Mouse (Mus musculus) embryonic facial prominence, embryonic 13.5 days (tissue): ENCODE data around the gene Fam229b. TPM values are rescaled to one million over a fixed set of nuclear protein-coding genes. Genes with fewer than 3 reads are reported as not detected.

ENCODE experiments used
- ATAC-seq: fragments of 200-750 bp; cut with Nextera tagmentation; 2 replicates; pipeline ENCODE4 v1.8.0; 2017; ENCODE audit warnings: low read depth; ENCODE audit not compliant: insufficient number of reproducible peaks, insufficient read depth, low FRiP score, low TSS enrichment
- H3K27ac ChIP-seq: fragments of 300-500 bp; sonication (generic); 2 replicates; pipeline ENCODE4 v1.5.1; 2015; ENCODE audit warnings: moderate library complexity, mild to moderate bottlenecking, inconsistent platforms
- H3K27me3 ChIP-seq: fragments of 300-500 bp; sonication (generic); 2 replicates; pipeline ENCODE4 v1.6.1; 2015; ENCODE audit warnings: mild to moderate bottlenecking, inconsistent platforms
- H3K36me3 ChIP-seq: fragments of 300-500 bp; sonication (generic); 2 replicates; pipeline ENCODE4 v1.6.1; 2015; ENCODE audit warnings: mild to moderate bottlenecking, inconsistent platforms
- H3K4me1 ChIP-seq: fragments of 300-500 bp; sonication (generic); 2 replicates; pipeline ENCODE4 v1.6.1; 2015; ENCODE audit warnings: inconsistent platforms
- H3K4me2 ChIP-seq: fragments of 300-500 bp; sonication (generic); 2 replicates; pipeline ENCODE4 v1.6.1; 2015; ENCODE audit warnings: moderate library complexity, mild to moderate bottlenecking, inconsistent platforms
- H3K4me3 ChIP-seq: fragments of 300-500 bp; sonication (generic); 2 replicates; pipeline ENCODE4 v1.5.1; 2015; ENCODE audit warnings: mild to moderate bottlenecking, inconsistent platforms
- H3K9ac ChIP-seq: fragments of 300-500 bp; sonication (generic); 2 replicates; pipeline ENCODE4 v1.6.1; 2015; ENCODE audit warnings: mild to moderate bottlenecking, inconsistent platforms
- H3K9me3 ChIP-seq: fragments of 300-500 bp; sonication (generic); 2 replicates; pipeline ENCODE4 v1.6.1; 2016; ENCODE audit warnings: inconsistent platforms
- WGBS: fragments of 180-500 bp; shearing (Covaris S2); methylation state at CpG from one replicate; pipeline ENCODE4 v1.1.7; 2015; ENCODE audit warnings: mixed read lengths; 5-methylcytosine and 5-hydroxymethylcytosine counted together
- polyA plus RNA-seq: library from polyadenylated mRNA; unstranded; fragments of >200 nt; fragmentation: Nextera tagmentation; extraction: Ambion mirVana; gene quantifications from 2 replicates; pipeline ENCODE4 v1.2.1, GENCODE M21; 2015

Fam229b gene
- polyA plus RNA-seq, 1 experiment from 2014 or later = 15.1 TPM

- WGBS = 31% methylated on average over 4 of the region's 4 CpGs
- no peak overlapping the region for H3K9ac ChIP-seq
- no peak for ATAC-seq
Observed at GRCm38 (mm10) chr10:39121412-39121811, 12.3 kb downstream of the Fam229b start.

GRCm38 (mm10) chr10:39109489-39109874 lies 24.2 kb downstream of the Fam229b start:
- ATAC-seq = no peak
- Histone ChIP-seq H3K4me1 (no peaks in the 10 kb centered on the region), H3K9me3 (no peaks in the 10 kb centered on the region), H3K4me2 (no peak overlapping the region), H3K4me3 (no peak overlapping the region), H3K27me3 (no peaks in the 10 kb centered on the region), H3K9ac (no peak overlapping the region), H3K36me3 (peaks cover 58% of the 10 kb centered on the region), H3K27ac (no peak overlapping the region)
- WGBS = 64% methylated on average over 4 of the region's 4 CpGs

More at GRCm38 (mm10) chr10:39121412-39121811, 12.3 kb downstream of the Fam229b start:
- Histone ChIP-seq H3K4me1 (no peaks in the 10 kb centered on the region), H3K27me3 (no peaks in the 10 kb centered on the region), H3K27ac (no peak overlapping the region), H3K9me3 (no peaks in the 10 kb centered on the region), H3K36me3 (no peaks in the 10 kb centered on the region), H3K4me2 (no peak overlapping the region), H3K4me3 (no peak overlapping the region)

GRCm38 (mm10) chr10:39108837-39109488 lies 24.8 kb downstream of the Fam229b start:
- no peak for ATAC-seq

GRCm38 (mm10) chr10:39106935-39107334 lies 26.8 kb downstream of the Fam229b start:
- no peaks in the 10 kb centered on the region for H3K27me3 ChIP-seq
- no peak overlapping the region for H3K27ac ChIP-seq
- no peak for ATAC-seq
- no peak overlapping the region for H3K9ac ChIP-seq
- H3K4me1 ChIP-seq = no peaks in the 10 kb centered on the region
- H3K4me2 ChIP-seq = no peak overlapping the region
- H3K36me3 ChIP-seq = peaks cover 74% of the 10 kb centered on the region
- WGBS = 53% methylated on average over 4 of the region's 4 CpGs
- no peak overlapping the region for H3K4me3 ChIP-seq
- H3K9me3 ChIP-seq = no peaks in the 10 kb centered on the region

More at GRCm38 (mm10) chr10:39108837-39109488, 24.8 kb downstream of the Fam229b start:
- H3K27ac ChIP-seq = no peak overlapping the region
- peaks cover 58% of the 10 kb centered on the region for H3K36me3 ChIP-seq
- H3K9me3 ChIP-seq = no peaks in the 10 kb centered on the region
- H3K27me3 ChIP-seq = no peaks in the 10 kb centered on the region
- H3K9ac ChIP-seq = no peak overlapping the region
- no peak overlapping the region for H3K4me3 ChIP-seq
- 80% methylated on average over 10 of the region's 10 CpGs for WGBS
- H3K4me2 ChIP-seq = no peak overlapping the region
- no peaks in the 10 kb centered on the region for H3K4me1 ChIP-seq

- Histone ChIP-seq H3K9ac (no peak overlapping the region), H3K27ac (no peak overlapping the region), H3K36me3 (peaks cover 73% of the 10 kb centered on the region), H3K4me1 (no peaks in the 10 kb centered on the region), H3K9me3 (no peaks in the 10 kb centered on the region), H3K4me3 (no peak overlapping the region), H3K27me3 (no peaks in the 10 kb centered on the region), H3K4me2 (no peak overlapping the region)
- no peak for ATAC-seq
- WGBS = 62% methylated on average over 3 of the region's 3 CpGs
Observed at GRCm38 (mm10) chr10:39106413-39106812, 27.3 kb downstream of the Fam229b start.

GRCm38 (mm10) chr10:39104803-39105449 lies 28.8 kb downstream of the Fam229b start:
- no peaks in the 10 kb centered on the region for H3K27me3 ChIP-seq
- no peak for ATAC-seq
- no peak overlapping the region for H3K4me3 ChIP-seq
- no peak overlapping the region for H3K27ac ChIP-seq
- peaks cover 62% of the 10 kb centered on the region for H3K36me3 ChIP-seq
- H3K9ac ChIP-seq = no peak overlapping the region
- no peaks in the 10 kb centered on the region for H3K4me1 ChIP-seq
- H3K9me3 ChIP-seq = no peaks in the 10 kb centered on the region
- WGBS = 90% methylated on average over 8 of the region's 8 CpGs
- H3K4me2 ChIP-seq = no peak overlapping the region

GRCm38 (mm10) chr10:39098746-39099145 lies 35.0 kb downstream of the Fam229b start:
- H3K9ac ChIP-seq = no peak overlapping the region
- no peak overlapping the region for H3K4me3 ChIP-seq
- H3K4me2 ChIP-seq = no peak overlapping the region
- H3K27me3 ChIP-seq = no peaks in the 10 kb centered on the region
- no peaks in the 10 kb centered on the region for H3K4me1 ChIP-seq
- H3K36me3 ChIP-seq = peaks cover 71% of the 10 kb centered on the region
- no peak for ATAC-seq
- WGBS = 89% methylated on average over 10 of the region's 10 CpGs
- H3K9me3 ChIP-seq = no peaks in the 10 kb centered on the region
- H3K27ac ChIP-seq = no peak overlapping the region

- Histone ChIP-seq H3K27me3 (no peaks in the 10 kb centered on the region), H3K4me3 (no peak overlapping the region), H3K27ac (no peak overlapping the region), H3K36me3 (peaks cover 62% of the 10 kb centered on the region), H3K9me3 (no peaks in the 10 kb centered on the region), H3K4me2 (no peak overlapping the region), H3K9ac (no peak overlapping the region), H3K4me1 (no peaks in the 10 kb centered on the region)
- 81% methylated on average over 9 of the region's 9 CpGs for WGBS
- no peak for ATAC-seq
Observed at GRCm38 (mm10) chr10:39096981-39097380, 36.7 kb downstream of the Fam229b start.

- Histone ChIP-seq H3K27ac (no peak overlapping the region), H3K9me3 (no peaks in the 10 kb centered on the region), H3K36me3 (peaks cover 71% of the 10 kb centered on the region), H3K27me3 (no peaks in the 10 kb centered on the region), H3K4me2 (no peak overlapping the region), H3K4me1 (no peaks in the 10 kb centered on the region), H3K4me3 (no peak overlapping the region), H3K9ac (no peak overlapping the region)
- 82% methylated on average over 4 of the region's 4 CpGs for WGBS
- ATAC-seq = no peak
Observed at GRCm38 (mm10) chr10:39072048-39072447, 61.7 kb downstream of the Fam229b start.

Other genes starting within 250 kb of the Fam229b start
- gene Lama4, start 168.4 kb downstream of the Fam229b start, polyA plus RNA-seq = 72.6 and 87.7 TPM in 2 replicates
- 19.3 and 19.6 TPM in 2 replicates for gene Tube1, start 62 bp upstream of the Fam229b start, polyA plus RNA-seq
- gene Ccn6, start 29.9 kb upstream of the Fam229b start, polyA plus RNA-seq = 0.51 and 0.58 TPM in 2 replicates
- gene Fyn, start 234.9 kb upstream of the Fam229b start, polyA plus RNA-seq = 34.1 and 37.5 TPM in 2 replicates